Mouse (Mus musculus): ENCODE measurements around the gene Gm17268.

DNA sequence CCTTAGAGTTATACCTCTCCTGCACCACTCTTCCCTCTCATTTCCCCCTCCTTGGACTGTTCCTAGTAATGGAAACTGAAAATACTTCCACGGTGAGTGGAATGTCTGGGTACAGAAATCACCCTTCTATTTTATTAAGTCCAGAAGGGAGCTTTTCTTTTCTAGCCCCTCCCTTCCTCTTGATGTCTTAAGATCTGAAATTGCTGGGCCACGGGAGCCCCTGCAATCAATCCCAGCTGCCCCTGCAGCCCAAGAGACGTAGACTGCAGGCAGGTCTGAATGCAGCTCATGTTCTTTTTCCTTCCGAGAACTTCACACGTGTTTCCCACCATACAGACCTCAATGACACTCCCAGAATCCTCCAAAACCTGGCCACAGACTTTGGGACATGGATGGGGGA lies 37.8 kb downstream of the Gm17268 start:
- TF ChIP-seq CTCF (conservative IDR thresholded peaks at IDR 0.05; ENCODE audit: low read length) (no peak), NANOG (IDR thresholded peaks at IDR 0.05; ENCODE audit: borderline replicate concordance, low read length) (no peak)

Data from E14TG2a.4 (cell line).